Mouse (Mus musculus) small intestine, adult 2 months (tissue): ENCODE measurements around the gene Vasn.

Experiments used
- CTCF ChIP-seq: fragments of 200-500 bp; IDR thresholded peaks from 2 replicates; pipeline ENCODE4 v1.5.1; 2012; ENCODE audit warnings: low read depth, mild to moderate bottlenecking, control low read depth, inconsistent platforms, low read length, moderate library complexity, mixed read lengths; ENCODE audit not compliant: insufficient replicate concordance, insufficient read length; ENCODE audit errors: extremely low read depth
- POLR2A ChIP-seq: fragments of 200-500 bp; IDR thresholded peaks from 2 replicates; pipeline ENCODE4 v1.6.1; 2012; ENCODE audit warnings: low read depth, mild to moderate bottlenecking, control low read depth, inconsistent platforms, low read length, moderate library complexity

DNA sequence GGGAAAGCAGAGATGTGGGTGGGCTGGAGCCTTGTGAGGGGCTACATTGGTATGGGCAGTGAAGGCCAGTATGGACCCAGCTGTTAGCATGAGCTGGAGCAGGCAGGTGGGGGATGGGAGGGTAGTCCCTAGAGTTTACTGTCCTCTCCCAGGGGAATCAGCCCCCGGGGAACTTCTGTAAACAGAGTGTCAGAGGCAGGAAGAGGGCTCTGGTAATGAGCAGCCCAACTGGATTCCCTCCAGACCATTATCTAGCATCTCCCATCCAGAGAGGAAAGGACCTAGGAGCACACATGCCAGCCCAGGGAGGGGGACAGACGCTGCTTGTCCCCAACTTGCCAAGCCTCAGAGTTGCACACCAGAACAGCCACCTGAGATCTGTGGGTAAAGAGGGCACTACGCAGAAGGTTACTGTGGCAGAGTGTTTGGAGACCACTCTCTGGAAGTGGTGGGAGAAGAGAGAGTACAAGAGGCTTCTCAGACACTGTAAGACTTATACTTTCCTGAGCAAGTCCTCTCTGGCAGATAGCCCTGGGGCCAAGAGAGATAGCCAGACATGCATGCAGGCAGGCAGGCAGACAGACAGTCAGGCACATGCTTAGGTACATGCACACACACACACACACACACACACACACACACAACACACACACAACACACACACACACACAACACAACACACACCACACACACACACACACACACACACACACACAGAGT, 1.5 kb downstream of the Vasn start:
- TF ChIP-seq POLR2A (no peak), CTCF (no peak)
